Mouse (Mus musculus) gastrocnemius, postnatal 14 days (tissue): ENCODE data around the gene Mmp19. TPM values are rescaled to one million over a fixed set of nuclear protein-coding genes. Genes with fewer than 3 reads are reported as not detected.
"Not testable (repeated sequence)": the region's sequence is repeated elsewhere in the genome, so short reads cannot be mapped to it uniquely, and the experiment has no call there.

Source experiments
- DNase-seq: peaks from one replicate; pipeline ENCODE4 v3.0.0; 2021; ENCODE audit warnings: mixed read lengths
- intact Hi-C: fragments of 180-260 bp; cut with DNase I; formaldehyde crosslinking; loops from one replicate; pipeline ENCODE4 v1.15.1; 2025; ENCODE audit warnings: low total_unique reads
- total RNA-seq, 2 experiments: library from RNA; stranded (reverse); gene quantifications; 2 replicates each; pipeline ENCODE4 v1.2.3; 2021

Mmp19 gene
- total RNA-seq, 2 experiments from 2014 or later: 3.2 TPM

- intact Hi-C loops: no loop called here
- no peak for DNase-seq
Measured at GRCm38 (mm10) chr10:128793258-128793657, 2.5 kb downstream of the Mmp19 start.

GRCm38 (mm10) chr10:128794391-128794790, 3.7 kb downstream of the Mmp19 start:
- DNase-seq: no peak
- intact Hi-C loops: no loop called here

GRCm38 (mm10) chr10:128795581-128795980, 4.9 kb downstream of the Mmp19 start:
- intact Hi-C loops: no loop called here
- no peak for DNase-seq

- intact Hi-C loops: no loop called here
- no peak for DNase-seq
Measured at GRCm38 (mm10) chr10:128798676-128799075, 8.0 kb downstream of the Mmp19 start.

GRCm38 (mm10) chr10:128801981-128802495, 11.3 kb downstream of the Mmp19 start:
- intact Hi-C loops: loop anchor here (10.0 kb wide), 1 partner anchor 57 kb away; the partner anchor contains the start of genes Dgka and Pym1

GRCm38 (mm10) chr10:128802956-128803355, 12.2 kb downstream of the Mmp19 start:
- intact Hi-C loops: loop anchor here (10.0 kb wide), 1 partner anchor 58 kb away; the partner anchor contains the start of genes Dgka and Pym1
- DNase-seq: no peak

More at GRCm38 (mm10) chr10:128801981-128802495, 11.3 kb downstream of the Mmp19 start:
- no peak for DNase-seq

- no peak for DNase-seq
- intact Hi-C loops: loop anchor here (10.0 kb wide), 1 partner anchor 59 kb away; the partner anchor contains the start of genes Dgka and Pym1
Measured at GRCm38 (mm10) chr10:128803361-128803760, 12.7 kb downstream of the Mmp19 start.

- DNase-seq: peak; percentile 58
- intact Hi-C loops: loop anchor here (10.0 kb wide), 1 partner anchor 59 kb away; the partner anchor contains the start of genes Dgka and Pym1
Measured at GRCm38 (mm10) chr10:128803771-128804270, 13.1 kb downstream of the Mmp19 start, which contains the start of gene Dnajc14. Dnajc14 (plus strand) TSS chr10:128804062.

GRCm38 (mm10) chr10:128804271-128805091, 13.8 kb downstream of the Mmp19 start, which contains the start of gene Tmem198b:
Tmem198b (minus strand) TSS chr10:128804370.
- intact Hi-C loops: loop anchor here (10.0 kb wide), 1 partner anchor 60 kb away; the partner anchor contains the start of genes Dgka and Pym1
- peak; percentile 54 for DNase-seq

GRCm38 (mm10) chr10:128805092-128806000, 14.6 kb downstream of the Mmp19 start:
- intact Hi-C loops: loop anchor here (10.0 kb wide), 1 partner anchor 61 kb away; the partner anchor contains the start of genes Dgka and Pym1
- peak; percentile 98 for DNase-seq

GRCm38 (mm10) chr10:128806086-128806485, 15.4 kb downstream of the Mmp19 start:
- intact Hi-C loops: loop anchor here (10.0 kb wide), 1 partner anchor 61 kb away; the partner anchor contains the start of genes Dgka and Pym1

GRCm38 (mm10) chr10:128807018-128807417, 16.3 kb downstream of the Mmp19 start:
- no peak for DNase-seq
- intact Hi-C loops: loop anchor here (10.0 kb wide), 1 partner anchor 62 kb away; the partner anchor contains the start of genes Dgka and Pym1

More at GRCm38 (mm10) chr10:128806086-128806485, 15.4 kb downstream of the Mmp19 start:
- no peak for DNase-seq

GRCm38 (mm10) chr10:128817033-128817432, 26.3 kb downstream of the Mmp19 start, which contains the start of gene Sarnp:
Sarnp (plus strand) TSS chr10:128817333.
- DNase-seq: no peak
- intact Hi-C loops: no loop called here

GRCm38 (mm10) chr10:128820217-128820616, 29.5 kb downstream of the Mmp19 start:
- intact Hi-C loops: no loop called here

GRCm38 (mm10) chr10:128821358-128822056, 30.8 kb downstream of the Mmp19 start, which contains the start of gene Ormdl2:
Ormdl2 (minus strand) TSS chr10:128821645.
- peak; percentile 97 for DNase-seq
- intact Hi-C loops: no loop called here

More at GRCm38 (mm10) chr10:128820217-128820616, 29.5 kb downstream of the Mmp19 start:
- DNase-seq: no peak

- DNase-seq: no peak
- intact Hi-C loops: no loop called here
Measured at GRCm38 (mm10) chr10:128822135-128822534, 31.4 kb downstream of the Mmp19 start.

GRCm38 (mm10) chr10:128823087-128823486, 32.4 kb downstream of the Mmp19 start:
- intact Hi-C loops, DNase-seq: not testable (repeated sequence)

GRCm38 (mm10) chr10:128823821-128824220, 33.1 kb downstream of the Mmp19 start:
- DNase-seq: no peak
- intact Hi-C loops: no loop called here
